Mouse (Mus musculus) heart, postnatal 25 days (tissue): Measurements from ENCODE around the gene Arhgap15. TPM values are rescaled to one million over a fixed set of nuclear protein-coding genes. Genes with fewer than 3 reads are reported as not detected.

Experiments used
- DNase-seq: peaks from one replicate; pipeline ENCODE4 v3.0.0; 2022; ENCODE audit warnings: low spot score
- intact Hi-C: fragments of 180-260 bp; cut with DNase I; formaldehyde crosslinking; loops from one replicate; pipeline ENCODE4 v1.15.1; 2025
- total RNA-seq, 2 experiments: library from RNA; stranded (reverse); gene quantifications; 2 replicates each; pipeline ENCODE4 v1.2.3; 2021

Arhgap15 gene
- total RNA-seq, 2 experiments from 2014 or later, result 0.42 to 0.92 TPM

DNA sequence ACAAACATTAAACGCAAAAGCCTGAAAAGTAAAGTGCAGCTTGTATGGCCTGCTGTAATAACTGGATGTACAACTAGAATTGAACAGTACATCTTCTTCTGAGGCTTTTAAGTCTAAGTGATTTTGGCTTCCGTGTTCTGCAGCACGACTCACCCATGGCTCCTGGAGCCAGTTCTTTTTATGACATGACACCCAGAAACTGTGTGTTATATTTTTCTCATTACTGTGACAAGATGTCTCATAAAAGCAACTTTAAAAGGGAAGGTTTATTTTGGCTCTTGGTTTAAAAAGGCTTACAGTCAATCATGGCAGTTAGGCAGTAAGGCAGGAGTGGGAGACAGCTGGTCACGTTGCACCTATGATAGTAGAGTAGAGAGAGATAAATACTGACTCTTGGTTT is 349.9 kb downstream of the Arhgap15 start:
- DNase-seq, result no peak
- intact Hi-C loops, result no loop called here

- intact Hi-C loops, result no loop called here
- no peak for DNase-seq
Observed at GRCm38 (mm10) chr2:44102351-44102750, 353.7 kb downstream of the Arhgap15 start.

GRCm38 (mm10) chr2:44103321-44103720 is 354.7 kb downstream of the Arhgap15 start:
- no peak for DNase-seq
- intact Hi-C loops, result no loop called here

DNA sequence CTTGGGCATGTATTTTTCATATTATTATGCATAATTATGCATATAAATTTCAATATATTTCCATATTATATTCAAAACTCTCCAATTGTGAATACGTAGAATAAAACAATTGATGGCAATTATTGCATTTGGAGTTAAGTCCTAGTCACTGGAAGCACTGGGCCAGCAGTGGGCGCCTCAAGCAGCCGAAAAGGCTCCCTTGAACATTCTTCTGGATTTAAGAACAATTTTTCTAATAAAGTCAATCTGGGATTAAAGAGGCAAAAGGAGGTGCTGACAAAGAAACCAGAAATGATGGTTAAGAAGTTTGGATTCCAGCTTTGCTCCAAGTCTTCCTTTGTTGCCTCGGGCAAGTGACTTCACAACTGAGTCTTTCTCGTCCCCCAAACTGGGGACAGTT is 355.1 kb downstream of the Arhgap15 start:
- intact Hi-C loops, result no loop called here
- no peak for DNase-seq

GRCm38 (mm10) chr2:44104282-44105197 is 355.9 kb downstream of the Arhgap15 start:
- peak; percentile 58 for DNase-seq
- intact Hi-C loops, result no loop called here

DNA sequence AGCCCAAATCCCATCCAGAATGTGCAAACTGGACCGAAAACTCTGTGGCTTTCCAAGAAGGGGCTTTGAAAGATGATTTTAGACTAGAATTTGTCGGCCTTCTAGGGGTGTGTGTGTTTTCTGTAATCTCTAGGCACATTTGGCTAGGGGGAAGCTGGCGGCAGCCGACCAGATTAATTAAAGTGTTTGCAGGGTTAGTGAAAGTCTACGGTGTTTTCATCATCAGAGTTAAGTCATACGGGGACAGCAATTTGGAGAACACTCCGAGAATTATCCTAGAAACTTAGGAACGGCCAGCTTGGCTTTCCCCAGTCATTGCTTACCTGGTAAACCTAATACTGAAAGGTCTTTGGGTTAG is 356.6 kb downstream of the Arhgap15 start:
- DNase-seq, result peak; percentile 12
- intact Hi-C loops, result no loop called here

DNA sequence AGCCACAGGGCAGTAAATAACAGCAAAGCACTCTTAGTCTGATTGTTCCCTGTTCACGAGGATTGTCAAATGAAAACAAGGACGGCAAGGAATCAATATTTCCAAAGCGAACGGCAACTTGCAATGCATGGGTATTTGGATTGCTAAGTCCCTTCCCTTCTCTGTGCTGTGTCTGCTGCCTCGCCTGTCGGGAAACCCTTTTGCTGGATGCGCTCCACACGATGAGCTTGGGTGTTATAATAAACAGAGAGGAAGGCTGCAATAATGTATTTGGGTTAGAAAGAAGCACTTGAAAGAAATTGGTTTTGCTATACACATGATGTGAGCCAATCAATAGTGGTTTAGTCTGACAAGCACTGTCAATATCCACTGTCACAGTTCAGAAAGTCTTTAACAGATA is 357.7 kb downstream of the Arhgap15 start:
- intact Hi-C loops, result no loop called here
- DNase-seq, result no peak

GRCm38 (mm10) chr2:44111276-44111675 is 362.7 kb downstream of the Arhgap15 start:
- intact Hi-C loops, result no loop called here
- no peak for DNase-seq

DNA sequence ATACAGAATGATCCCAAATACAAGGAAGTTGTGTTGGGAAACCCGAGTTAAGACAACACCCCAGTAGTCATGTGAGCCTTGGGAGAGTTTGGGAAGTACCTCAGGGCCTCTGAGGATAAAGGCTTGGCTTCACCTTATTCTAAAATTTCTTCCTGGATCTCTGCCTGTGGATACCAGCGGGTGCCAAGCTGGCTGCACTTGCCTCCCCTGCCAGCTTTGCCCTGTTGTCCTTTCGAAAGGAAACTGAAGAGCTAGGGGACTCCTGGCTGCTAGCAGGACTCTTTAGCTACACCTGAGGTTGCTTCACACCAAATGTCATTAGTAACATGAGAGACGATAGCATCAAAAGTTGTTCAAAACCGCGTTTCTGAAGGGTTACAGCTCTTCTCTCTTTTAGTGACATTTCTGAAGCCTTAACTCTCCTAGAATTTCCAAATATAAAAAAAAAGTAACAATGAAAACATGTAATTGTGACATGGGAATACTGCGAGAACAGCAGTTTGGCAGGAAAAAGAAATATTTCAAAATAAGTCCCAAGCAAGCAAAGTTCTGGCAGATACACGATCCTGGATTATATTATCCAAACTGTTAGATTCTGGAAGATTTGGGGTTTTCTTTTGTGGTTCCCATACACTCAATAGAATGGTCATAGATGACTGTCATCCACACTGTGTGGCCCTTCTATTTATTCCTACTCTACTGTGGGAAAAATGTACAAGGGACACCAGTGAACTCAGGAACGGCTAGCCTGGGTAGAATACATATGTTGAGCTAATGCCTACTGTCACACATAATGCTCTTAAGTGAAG is 364.6 kb downstream of the Arhgap15 start:
- no peak for DNase-seq
- intact Hi-C loops, result no loop called here

DNA sequence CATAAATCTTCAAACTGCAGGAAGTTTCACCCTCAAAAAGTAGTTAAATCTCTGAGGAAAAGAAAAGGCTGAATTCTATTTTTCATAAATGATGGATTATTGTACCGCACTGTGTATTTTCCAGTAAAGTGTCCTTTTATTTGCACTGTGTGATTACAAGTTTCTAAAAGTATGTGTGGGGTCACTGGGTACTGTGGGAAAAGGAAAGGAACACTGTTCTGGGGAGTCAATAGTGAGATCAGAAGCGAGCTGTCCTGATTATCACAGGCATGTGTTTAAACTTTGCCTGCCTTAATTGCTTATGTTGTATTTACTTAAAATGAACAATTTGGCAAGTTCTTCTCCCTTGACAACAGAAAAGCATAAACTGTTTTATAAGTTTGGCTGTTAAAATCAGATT is 365.7 kb downstream of the Arhgap15 start:
- intact Hi-C loops, result no loop called here
- DNase-seq, result no peak

GRCm38 (mm10) chr2:44121162-44121561 is 372.5 kb downstream of the Arhgap15 start:
- intact Hi-C loops, result no loop called here
- no peak for DNase-seq

DNA sequence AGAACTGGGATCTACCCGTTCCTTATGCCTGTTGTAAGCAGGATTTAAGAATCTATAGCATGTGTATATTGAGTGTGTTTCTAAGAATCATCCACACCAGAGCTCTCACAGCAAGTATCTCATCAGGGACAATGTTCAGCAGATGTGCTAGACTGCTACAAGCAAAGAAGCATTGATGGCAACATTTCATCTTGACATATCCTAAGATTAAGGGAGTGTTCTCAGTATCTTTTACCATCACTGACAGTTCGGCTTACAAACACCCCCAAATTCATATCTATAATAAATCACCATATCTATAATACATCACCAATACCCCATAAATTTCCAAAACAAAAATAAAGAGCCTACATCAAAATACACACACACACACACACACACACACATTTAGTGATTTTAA is 374.6 kb downstream of the Arhgap15 start:
- intact Hi-C loops, result no loop called here
- no peak for DNase-seq

DNA sequence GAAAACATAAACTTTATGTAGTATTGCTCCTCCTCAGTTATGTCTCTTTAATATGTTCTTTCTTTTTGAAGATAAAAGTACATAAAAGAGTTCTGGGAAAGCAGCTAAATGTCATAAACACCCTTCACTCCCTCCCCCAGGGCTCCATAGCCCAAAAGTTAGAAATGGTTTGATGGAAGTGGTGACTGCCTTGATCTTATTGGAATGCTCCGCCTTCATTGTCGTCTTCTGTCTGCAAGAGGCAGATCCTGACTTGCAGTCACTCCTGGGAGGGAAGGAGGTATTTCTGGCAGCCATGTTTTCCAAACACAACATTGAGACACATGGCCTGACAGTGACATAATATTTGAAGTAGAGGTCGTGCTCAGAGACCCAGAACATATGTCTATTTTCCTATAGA is 375.5 kb downstream of the Arhgap15 start:
- no peak for DNase-seq
- intact Hi-C loops, result no loop called here

DNA sequence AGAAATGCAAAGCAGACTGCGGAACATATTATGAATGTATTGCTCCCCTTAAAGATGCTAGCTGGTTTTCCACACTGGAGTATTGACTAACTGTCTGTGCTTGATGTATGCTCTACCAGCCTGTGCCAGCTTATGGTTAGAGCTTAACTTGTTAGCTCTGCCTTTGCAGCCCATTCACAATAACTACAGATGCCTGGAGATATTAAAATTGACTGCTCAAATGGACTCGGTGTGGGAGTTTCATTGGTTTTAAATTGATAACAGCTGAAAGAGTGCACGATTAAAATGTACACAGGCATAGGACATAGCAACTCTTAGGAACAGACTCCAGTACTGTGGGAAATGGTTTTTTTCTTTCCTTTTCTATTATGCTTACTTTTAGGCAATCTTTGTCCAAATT is 376.1 kb downstream of the Arhgap15 start:
- DNase-seq, result no peak
- intact Hi-C loops, result no loop called here

- intact Hi-C loops, result no loop called here
Observed at GRCm38 (mm10) chr2:44126044-44126695, 377.5 kb downstream of the Arhgap15 start.

GRCm38 (mm10) chr2:44129533-44129932 is 380.9 kb downstream of the Arhgap15 start:
- intact Hi-C loops, result no loop called here
- no peak for DNase-seq

More at GRCm38 (mm10) chr2:44126044-44126695, 377.5 kb downstream of the Arhgap15 start:
- no peak for DNase-seq

DNA sequence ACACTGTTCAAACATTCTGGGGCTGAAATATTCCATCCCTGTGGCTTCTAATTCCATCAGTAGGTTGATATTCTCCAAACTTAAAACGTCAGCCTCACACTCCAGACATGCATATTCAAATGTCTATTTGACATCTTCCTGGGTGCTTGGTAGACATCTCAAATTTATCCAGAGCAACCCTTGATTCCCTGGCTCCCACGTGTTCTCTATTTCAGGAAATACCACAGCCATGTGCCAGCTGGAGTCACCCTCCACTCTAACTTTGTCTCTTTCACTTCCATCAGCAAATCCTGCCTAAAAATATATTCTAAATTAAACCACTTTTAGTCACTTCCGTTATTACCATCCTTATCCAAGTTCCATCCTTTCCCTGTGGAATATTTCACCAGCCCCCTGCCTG is 382.6 kb downstream of the Arhgap15 start:
- intact Hi-C loops, result no loop called here
- DNase-seq, result no peak

GRCm38 (mm10) chr2:44134796-44135195 is 386.2 kb downstream of the Arhgap15 start:
- intact Hi-C loops, result no loop called here
- DNase-seq, result no peak

DNA sequence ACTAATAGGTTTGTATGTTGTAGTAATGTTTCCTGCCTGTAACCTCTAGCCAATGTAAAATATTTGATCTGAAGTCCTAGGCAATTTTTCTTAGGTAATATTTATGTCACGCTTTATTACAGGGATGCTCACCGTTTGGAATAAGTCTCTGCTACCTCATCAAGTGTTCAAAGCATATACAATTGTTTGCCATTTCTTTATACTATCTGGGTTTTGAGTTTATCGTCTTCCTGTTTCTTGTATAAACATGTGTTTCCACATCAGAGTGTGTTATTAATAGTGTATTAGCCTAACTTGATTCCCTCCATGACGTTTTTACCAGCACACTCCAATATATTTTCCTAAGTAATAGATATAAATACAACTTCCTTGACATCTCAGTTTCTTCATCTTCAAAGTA is 391.8 kb downstream of the Arhgap15 start:
- intact Hi-C loops, result no loop called here
- DNase-seq, result no peak

DNA sequence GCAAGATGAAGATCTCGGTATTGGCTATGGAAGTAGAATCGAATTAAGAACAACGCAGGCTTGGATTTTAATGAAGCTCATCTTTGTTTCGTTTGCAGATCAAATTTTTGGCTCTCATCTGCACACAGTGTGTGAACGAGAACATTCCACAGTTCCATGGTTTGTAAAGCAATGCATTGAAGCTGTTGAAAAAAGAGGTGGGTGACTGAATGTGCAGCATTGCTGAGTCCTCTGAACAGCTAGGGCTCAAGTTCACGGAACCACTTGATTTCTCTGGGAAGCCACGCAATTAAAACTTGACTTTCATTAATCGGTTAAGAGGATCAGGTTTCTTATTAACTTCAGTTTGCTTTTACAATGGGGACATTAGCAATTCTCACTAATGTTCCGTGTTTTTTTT is 393.5 kb downstream of the Arhgap15 start:
- intact Hi-C loops, result no loop called here
- no peak for DNase-seq

GRCm38 (mm10) chr2:44142611-44143010 is 394.0 kb downstream of the Arhgap15 start:
- no peak for DNase-seq
- intact Hi-C loops, result no loop called here
